Mouse (Mus musculus): ENCODE data around the gene Slc36a3. TPM values are rescaled to one million over a fixed set of nuclear protein-coding genes. Genes with fewer than 3 reads are reported as not detected.
A peak's percentile ranks its signal among the peaks of the same experiment; 100 is the strongest.

The Slc36a3 gene
- total RNA-seq, 1 experiment from 2014 or later, result 1.0 TPM

DNA sequence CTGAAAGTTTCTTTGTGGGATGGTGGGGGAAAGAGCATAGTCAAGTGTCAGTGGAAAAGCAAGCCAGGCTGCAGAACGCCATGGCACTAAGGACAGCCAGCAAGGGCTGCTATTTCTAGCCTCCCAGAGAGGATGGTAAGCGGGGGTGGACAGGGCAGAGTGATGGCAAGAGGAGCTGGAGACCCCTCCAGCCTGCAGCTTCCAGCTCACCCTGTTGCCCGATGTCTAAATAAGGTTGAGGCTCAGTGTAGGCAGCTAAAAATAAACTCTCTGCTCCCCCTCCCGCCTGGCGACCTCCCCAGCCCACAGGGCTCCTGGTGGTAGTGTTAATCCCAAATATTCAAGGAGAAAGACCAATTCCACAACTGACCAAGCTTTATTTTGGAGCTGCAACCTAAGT lies 66.1 kb downstream of the Slc36a3 start:
- no peak for ATAC-seq (ENCODE audit: extremely low read depth, insufficient number of reproducible peaks, low FRiP score, poor library complexity, severe bottlenecking)

DNA sequence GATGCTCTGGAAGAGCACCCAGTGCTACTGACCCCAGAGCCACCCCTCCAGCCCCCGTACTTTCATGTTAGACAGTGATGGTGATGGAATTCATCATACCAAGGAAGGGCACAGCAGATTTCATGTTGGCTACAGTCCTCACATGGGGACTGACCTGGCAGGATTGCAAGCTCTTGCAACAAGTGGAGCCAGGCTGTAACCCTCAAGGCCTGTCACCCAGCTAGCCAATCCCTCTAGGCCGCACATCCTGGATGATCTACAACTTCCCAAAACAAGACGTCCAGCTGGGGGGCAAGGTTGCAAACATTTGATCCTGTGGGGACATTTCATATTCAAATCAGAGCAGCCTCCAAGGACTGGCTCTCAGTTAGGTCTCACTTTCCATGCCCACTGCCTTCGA lies 66.9 kb downstream of the Slc36a3 start:
- ATAC-seq (ENCODE audit: extremely low read depth, insufficient number of reproducible peaks, low FRiP score, poor library complexity, severe bottlenecking), result no peak

DNA sequence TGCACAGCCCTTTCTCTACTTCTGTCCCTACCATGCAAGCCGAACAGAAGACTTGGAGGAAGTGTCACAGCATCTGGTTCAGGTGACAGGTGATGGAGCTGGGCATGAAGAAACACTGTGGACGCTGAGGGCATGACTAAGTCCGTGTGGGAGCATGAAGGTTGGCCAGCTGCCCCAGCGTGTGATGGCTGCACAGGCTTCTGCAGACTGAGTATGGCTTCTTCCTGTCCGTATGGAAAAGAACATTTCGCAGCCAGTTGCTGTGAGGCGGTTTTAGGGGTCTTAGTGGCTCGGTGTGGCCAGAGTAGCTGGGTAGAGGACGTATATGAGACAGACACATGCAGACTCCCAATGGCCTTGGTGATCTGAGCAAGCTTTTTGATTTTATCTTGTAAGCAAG lies 70.3 kb downstream of the Slc36a3 start:
- ATAC-seq (ENCODE audit: extremely low read depth, insufficient number of reproducible peaks, low FRiP score, poor library complexity, severe bottlenecking), result no peak

DNA sequence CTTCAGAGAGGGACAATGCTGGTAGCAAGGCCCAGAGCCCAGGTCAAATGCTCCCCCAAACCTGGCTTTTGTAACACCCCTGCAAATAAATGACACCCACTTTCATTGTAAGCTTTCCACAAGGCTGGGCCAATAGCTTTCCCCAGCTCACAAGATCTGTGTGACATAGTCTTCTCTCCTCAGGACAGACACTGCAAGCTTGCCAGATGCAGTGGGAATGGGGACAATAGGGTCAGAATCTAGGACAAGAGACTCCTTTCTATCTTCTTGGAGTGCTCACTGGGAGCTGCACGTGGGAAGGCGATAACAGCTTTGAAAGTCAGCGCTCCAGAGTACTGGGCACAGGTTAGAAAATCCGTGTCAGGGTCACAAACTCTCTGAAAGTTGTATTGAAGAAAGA lies 72.3 kb downstream of the Slc36a3 start:
- ATAC-seq (ENCODE audit: extremely low read depth, insufficient number of reproducible peaks, low FRiP score, poor library complexity, severe bottlenecking), result no peak

DNA sequence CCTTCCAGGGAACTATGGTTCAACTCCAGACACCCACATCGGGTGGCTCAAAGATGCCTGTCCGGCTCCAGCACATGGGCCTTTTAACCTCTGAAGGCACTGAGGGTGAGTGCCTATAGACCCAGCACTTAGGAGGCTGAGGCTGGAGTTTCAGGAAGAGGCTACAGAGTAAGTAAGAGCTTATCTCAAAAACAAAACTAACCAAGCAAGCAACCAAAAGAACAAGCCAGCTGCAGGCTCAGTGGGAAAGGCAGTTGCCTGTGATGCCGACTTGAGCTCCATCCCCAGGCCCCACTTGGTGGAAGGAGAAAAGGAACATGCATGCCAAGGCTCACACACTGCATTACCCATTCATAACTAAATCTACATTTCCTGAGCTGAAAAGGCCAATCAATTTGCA lies 73.0 kb downstream of the Slc36a3 start:
- no peak for ATAC-seq (ENCODE audit: extremely low read depth, insufficient number of reproducible peaks, low FRiP score, poor library complexity, severe bottlenecking)

DNA sequence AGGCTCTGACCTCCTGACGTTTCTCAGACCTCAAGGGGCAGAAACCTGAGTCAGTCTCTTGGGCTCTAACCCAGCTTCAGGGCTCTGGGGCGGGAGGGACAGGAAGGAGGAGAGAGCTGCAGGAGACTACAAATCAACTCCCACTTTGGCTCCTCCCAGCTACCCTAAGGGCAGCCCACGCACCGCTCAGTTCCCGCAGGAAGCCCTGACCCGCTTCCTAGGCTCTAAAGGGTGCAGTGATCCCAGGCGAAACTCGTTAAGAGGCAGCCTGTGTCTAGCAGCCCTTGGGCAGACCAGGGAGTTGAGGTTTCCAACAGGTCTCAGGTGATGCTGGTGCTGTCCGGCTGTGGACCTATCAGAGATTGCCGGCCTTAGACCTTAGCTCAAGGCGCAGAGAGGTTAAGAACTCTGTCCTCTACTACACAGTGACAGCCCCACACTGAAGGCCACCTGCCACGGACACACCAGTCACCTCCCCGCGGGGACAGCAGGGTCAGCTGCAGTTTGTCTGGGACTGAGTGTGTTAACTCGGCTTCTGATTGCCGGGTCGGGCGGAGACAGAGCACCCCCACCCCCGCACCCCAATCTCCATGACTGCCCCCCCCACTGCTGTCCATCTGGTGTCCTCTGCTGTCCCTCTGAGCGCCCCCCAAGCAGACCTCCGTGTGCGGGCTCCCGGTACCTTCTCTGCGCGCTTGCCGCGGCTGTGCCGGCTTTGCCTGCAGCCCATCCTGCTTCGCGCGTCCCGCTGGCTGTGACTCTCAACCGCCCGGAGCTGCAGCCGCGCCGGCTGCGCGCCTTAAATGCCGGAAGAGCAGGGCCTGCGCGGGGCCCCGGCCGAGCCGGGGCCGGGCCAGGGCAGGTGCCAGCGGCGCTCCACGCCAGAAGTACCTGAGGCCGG lies 73.9 kb downstream of the Slc36a3 start, which contains the start of gene Ccdc69:
TSS of gene Ccdc69 (minus strand) at position 801 of the 901 bp plus-strand sequence.
- peak; percentile 55 for ATAC-seq (ENCODE audit: extremely low read depth, insufficient number of reproducible peaks, low FRiP score, poor library complexity, severe bottlenecking)

DNA sequence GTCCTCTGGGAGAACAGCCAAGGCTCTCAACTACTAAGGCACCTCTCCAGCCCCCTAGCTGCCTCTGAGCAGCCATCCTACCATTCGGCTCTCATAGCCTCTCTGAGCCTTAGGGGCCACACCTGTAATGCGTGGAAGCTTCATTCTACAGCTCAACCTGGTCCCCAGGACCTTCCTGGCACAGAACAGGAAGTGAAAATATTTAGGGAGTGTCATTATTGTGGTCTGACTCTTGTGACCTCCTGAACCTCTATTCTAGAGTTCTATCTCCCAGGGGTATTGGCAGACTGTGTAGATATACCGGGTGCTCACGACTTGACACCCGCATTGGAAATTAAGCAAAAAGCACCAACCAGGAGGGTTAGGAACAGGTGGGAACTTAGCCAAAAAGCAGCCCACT lies 75.3 kb downstream of the Slc36a3 start:
- 0 out of 2 replicates have a peak, but pooled peaks have one; percentile 10 for ATAC-seq (ENCODE audit: extremely low read depth, insufficient number of reproducible peaks, low FRiP score, poor library complexity, severe bottlenecking)

DNA sequence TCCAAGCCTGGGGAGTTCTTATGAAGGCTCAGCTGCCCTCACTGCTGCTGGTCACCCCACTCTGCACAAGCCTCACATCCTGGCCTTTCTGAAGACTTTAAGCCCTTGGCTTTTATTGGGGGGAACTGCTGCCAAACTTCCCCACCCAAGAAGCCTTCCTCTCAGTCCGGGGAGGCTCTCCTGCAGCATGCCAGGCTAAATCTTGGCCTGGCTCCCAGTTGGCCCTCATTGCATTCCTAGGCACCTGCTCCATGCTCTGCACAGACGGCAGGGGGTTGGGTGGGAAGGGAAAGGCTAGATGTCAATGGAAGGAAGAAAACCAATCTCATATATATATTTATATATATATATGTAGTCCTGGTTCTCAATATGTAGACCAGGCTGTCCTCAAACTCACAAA lies 75.9 kb downstream of the Slc36a3 start:
- ATAC-seq (ENCODE audit: extremely low read depth, insufficient number of reproducible peaks, low FRiP score, poor library complexity, severe bottlenecking), result no peak

Other genes with a start within 250 kb of the Slc36a3 start
- gene Gpx3, start 249.3 kb downstream of the Slc36a3 start, total RNA-seq (2017), result not detected in 2 replicates
- gene Tnip1, start 188.8 kb downstream of the Slc36a3 start, total RNA-seq (2017), result 54.1 and 58.2 TPM in 2 replicates
- 177 and 181 TPM in 2 replicates for gene Anxa6, start 118.3 kb downstream of the Slc36a3 start, total RNA-seq (2017)
- gene Ccdc69, start 73.6 kb downstream of the Slc36a3 start, total RNA-seq (2017), result 30.4 and 33.2 TPM in 2 replicates
- gene Gm2a, start 53.6 kb downstream of the Slc36a3 start, total RNA-seq (2017), result 154 and 160 TPM in 2 replicates
- not detected in 2 replicates for gene Slc36a2, start 33.4 kb upstream of the Slc36a3 start, total RNA-seq (2017)
- 9.3 and 10.1 TPM in 2 replicates for gene Slc36a1, start 52.6 kb upstream of the Slc36a3 start, total RNA-seq (2017)
- not detected in 2 replicates for gene Fat2, start 184.9 kb upstream of the Slc36a3 start, total RNA-seq (2017)